Mouse (Mus musculus): ENCODE results near the gene Gm15127. TPM values are rescaled to one million over a fixed set of nuclear protein-coding genes. Genes with fewer than 3 reads are reported as not detected.

Gene Gm15127
- polyA plus RNA-seq (2012; rRNA removed): not detected in 2 replicates

DNA sequence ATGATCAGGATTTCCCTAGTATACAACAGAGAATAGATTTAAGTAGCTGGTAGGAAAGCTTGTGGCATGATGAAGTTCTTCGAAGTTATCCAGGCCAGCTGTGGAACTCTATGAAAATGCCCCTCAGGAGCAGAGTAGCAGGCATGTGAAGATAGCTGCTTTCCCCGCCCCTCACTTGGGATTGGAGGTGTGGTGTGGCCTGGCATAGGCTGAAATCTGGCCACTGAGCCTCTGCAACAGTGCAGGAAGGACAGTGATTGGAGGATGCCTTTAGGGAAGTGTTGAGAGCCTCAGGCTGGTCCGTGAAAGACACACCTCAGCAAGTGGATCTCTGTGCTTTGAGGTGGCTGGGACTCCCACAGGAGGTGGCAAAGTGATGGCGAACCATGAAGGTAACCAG lies at the start of gene Gm15127:
Gene Gm15127, plus strand, starts transcription at position 301 of the 400 bp plus-strand sequence.

DNA sequence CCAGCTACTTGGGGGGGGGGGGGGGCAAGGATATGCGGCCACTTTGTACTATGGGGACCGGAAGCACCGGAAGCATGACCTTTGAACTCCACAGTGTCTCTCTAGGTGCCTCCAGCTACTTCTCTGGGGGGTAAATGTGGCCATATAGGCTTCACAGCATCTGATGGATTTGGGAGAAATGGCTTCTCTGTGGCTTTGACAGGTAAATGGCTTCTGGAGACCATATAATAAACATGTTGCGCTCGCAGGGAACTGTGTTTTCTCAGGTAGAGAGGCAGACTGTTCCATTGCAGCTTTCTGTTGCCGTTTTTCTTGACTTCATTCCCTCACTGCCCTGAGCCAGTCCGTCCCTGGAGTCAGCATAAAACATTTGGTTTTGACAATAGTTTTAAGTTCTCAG lies 48.3 kb upstream of the Gm15127 start, which contains the start of gene Gm8334:
Gene Gm8334, minus strand, starts transcription at position 101 of the 400 bp plus-strand sequence.

Other genes with a start within 250 kb of the Gm15127 start
- gene Gm15114, start 174.6 kb upstream of the Gm15127 start, polyA plus RNA-seq (2012; rRNA removed): not detected in 2 replicates
- gene Gm8334, start 48.4 kb upstream of the Gm15127 start, polyA plus RNA-seq (2012; rRNA removed): not detected in 2 replicates
- gene Luzp4, start 194.0 kb downstream of the Gm15127 start, polyA plus RNA-seq (2012; rRNA removed): not detected in 2 replicates